Mouse (Mus musculus): Measurements from ENCODE around the gene Tmem56. TPM values are rescaled to one million over a fixed set of nuclear protein-coding genes. Genes with fewer than 3 reads are reported as not detected.

Gene Tmem56
- 0.65 and 0.91 TPM in 2 replicates for polyA plus RNA-seq (2014; fragmentation: Nextera tagmentation; extraction: Ambion mirVana)

DNA sequence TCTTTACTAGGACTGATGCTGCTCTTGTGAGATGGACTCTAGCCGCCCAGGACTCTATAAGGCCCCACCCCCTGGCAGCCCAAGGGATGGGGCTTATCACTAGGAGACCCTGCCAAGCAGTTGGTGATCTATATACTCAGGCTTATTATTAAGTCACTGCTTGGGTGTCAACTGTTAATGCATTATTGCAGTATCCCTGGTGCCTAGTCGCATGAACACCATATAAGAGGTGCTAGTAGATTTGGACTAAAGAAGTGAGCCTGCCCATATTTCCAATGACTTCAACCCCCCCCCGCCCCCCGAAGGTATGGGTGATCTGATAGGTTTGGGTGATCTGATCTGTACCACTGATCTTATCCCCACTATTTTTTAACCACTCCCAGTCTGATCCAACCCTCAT is at the start of gene Tmem56:
Gene Tmem56 (minus strand): TSS at position 101 of the 400 bp plus-strand sequence.
- Histone ChIP-seq H3K36me3 (ENCODE audit: control insufficient read depth, insufficient read depth, low read length) (no peaks in the 10 kb centered on the region), H3K9me3 (ENCODE audit: control insufficient read depth, low read length) (no peaks in the 10 kb centered on the region), H3K9ac (ENCODE audit: low read length) (no peak within 1 kb of the TSS), H3K27ac (ENCODE audit: low read depth) (no peak within 1 kb of the TSS), H3K27me3 (replicated peaks; ENCODE audit: control insufficient read depth, insufficient read depth, low read length) (no peaks in the 10 kb centered on the region), H3K4me1 (replicated peaks; ENCODE audit: control insufficient read depth, insufficient read depth, low read length) (no peaks in the 10 kb centered on the region), H3K4me3 (ENCODE audit: low read depth, low read length) (no peak within 1 kb of the TSS), H3K4me2 (ENCODE audit: low read length) (no peak within 1 kb of the TSS)
- WGBS: 91% methylated on average over 4 of the region's 4 CpGs
- ATAC-seq (replicated peaks; ENCODE audit: low FRiP score, low TSS enrichment, low read depth): no peak
- no peak for DNase-seq (ENCODE audit: low spot score)

DNA sequence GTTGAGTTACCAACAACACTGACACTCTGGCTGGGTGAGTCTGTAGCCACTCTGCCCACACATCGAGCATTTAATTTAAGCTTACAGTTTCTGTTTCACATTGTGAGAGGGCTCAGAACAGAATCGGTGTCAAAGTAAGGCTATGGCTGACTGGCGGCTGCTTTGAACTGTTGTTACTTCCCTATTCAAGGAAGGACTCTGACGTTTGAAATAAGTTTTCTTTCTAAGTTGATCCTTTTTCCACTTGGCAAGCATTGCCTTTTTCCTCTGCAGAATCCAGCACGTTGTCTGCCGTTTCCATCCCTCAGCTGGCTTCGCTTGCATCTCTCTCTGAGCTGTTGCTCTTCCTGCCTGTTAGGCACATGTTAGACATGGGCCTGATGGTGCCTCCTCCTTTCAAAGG is 47.3 kb upstream of the Tmem56 start:
- Histone ChIP-seq H3K4me3 (ENCODE audit: low read depth, low read length) (no peak overlapping the region), H3K9me3 (ENCODE audit: control insufficient read depth, low read length) (no peaks in the 10 kb centered on the region), H3K9ac (ENCODE audit: low read length) (no peak overlapping the region), H3K27ac (ENCODE audit: low read depth) (no peak overlapping the region), H3K4me1 (replicated peaks; ENCODE audit: control insufficient read depth, insufficient read depth, low read length) (no peaks in the 10 kb centered on the region), H3K27me3 (replicated peaks; ENCODE audit: control insufficient read depth, insufficient read depth, low read length) (no peaks in the 10 kb centered on the region), H3K36me3 (ENCODE audit: control insufficient read depth, insufficient read depth, low read length) (peaks cover 5% of the 10 kb centered on the region; the same call in 1 of the 2 replicates), H3K4me2 (ENCODE audit: low read length) (no peak overlapping the region)
- ATAC-seq (replicated peaks; ENCODE audit: low FRiP score, low TSS enrichment, low read depth) (no peak), DNase-seq (ENCODE audit: low spot score) (no peak)
- 64% methylated on average over 7 of the region's 7 CpGs for WGBS

GRCm38 (mm10) chr3:121329647-121330046 is 46.7 kb upstream of the Tmem56 start:
- no peak for DNase-seq (ENCODE audit: low spot score)
- H3K4me2 ChIP-seq (ENCODE audit: low read length): no peak overlapping the region

DNA sequence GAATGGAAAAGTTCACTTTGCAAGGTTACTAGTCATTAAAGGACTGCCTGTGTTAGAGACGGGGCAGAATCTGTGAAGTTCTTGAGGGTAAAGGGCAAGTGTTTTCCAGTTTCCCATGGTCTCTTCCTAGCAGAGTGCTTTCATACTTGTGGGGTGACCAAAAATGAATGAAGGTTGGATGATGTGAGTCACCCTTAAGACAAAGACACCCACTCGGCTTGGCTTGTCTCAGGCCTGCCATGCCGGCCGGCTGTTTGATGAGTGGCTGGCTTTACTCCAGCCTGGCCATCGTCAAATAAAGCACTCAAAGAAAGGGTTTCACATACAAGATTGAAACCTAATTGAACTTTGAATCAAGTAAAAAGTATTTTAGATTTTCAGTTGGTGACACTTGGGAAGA is 44.5 kb upstream of the Tmem56 start:
- DNase-seq (ENCODE audit: low spot score) (no peak), ATAC-seq (replicated peaks; ENCODE audit: low FRiP score, low TSS enrichment, low read depth) (no peak)
- Histone ChIP-seq H3K27ac (ENCODE audit: low read depth) (no peak overlapping the region), H3K9me3 (ENCODE audit: control insufficient read depth, low read length) (0 out of 2 replicates have a peak, but pooled peaks cover 4% of the 10 kb centered on the region), H3K9ac (ENCODE audit: low read length) (no peak overlapping the region), H3K4me2 (ENCODE audit: low read length) (no peak overlapping the region), H3K4me1 (replicated peaks; ENCODE audit: control insufficient read depth, insufficient read depth, low read length) (no peaks in the 10 kb centered on the region), H3K27me3 (replicated peaks; ENCODE audit: control insufficient read depth, insufficient read depth, low read length) (no peaks in the 10 kb centered on the region), H3K36me3 (ENCODE audit: control insufficient read depth, insufficient read depth, low read length) (peaks cover 10% of the 10 kb centered on the region; the same call in 1 of the 2 replicates), H3K4me3 (ENCODE audit: low read depth, low read length) (no peak overlapping the region)
- 81% methylated on average over 5 of the region's 5 CpGs for WGBS

More at GRCm38 (mm10) chr3:121329647-121330046, 46.7 kb upstream of the Tmem56 start:
- Histone ChIP-seq H3K9ac (ENCODE audit: low read length) (no peak overlapping the region), H3K4me1 (replicated peaks; ENCODE audit: control insufficient read depth, insufficient read depth, low read length) (no peaks in the 10 kb centered on the region), H3K4me3 (ENCODE audit: low read depth, low read length) (no peak overlapping the region), H3K27ac (ENCODE audit: low read depth) (peak overlapping the region; percentile 12), H3K27me3 (replicated peaks; ENCODE audit: control insufficient read depth, insufficient read depth, low read length) (no peaks in the 10 kb centered on the region), H3K9me3 (ENCODE audit: control insufficient read depth, low read length) (no peaks in the 10 kb centered on the region), H3K36me3 (ENCODE audit: control insufficient read depth, insufficient read depth, low read length) (peaks cover 5% of the 10 kb centered on the region; the same call in 1 of the 2 replicates)
- 56% methylated on average over 10 of the region's 10 CpGs for WGBS
- no peak for ATAC-seq (replicated peaks; ENCODE audit: low FRiP score, low TSS enrichment, low read depth)

DNA sequence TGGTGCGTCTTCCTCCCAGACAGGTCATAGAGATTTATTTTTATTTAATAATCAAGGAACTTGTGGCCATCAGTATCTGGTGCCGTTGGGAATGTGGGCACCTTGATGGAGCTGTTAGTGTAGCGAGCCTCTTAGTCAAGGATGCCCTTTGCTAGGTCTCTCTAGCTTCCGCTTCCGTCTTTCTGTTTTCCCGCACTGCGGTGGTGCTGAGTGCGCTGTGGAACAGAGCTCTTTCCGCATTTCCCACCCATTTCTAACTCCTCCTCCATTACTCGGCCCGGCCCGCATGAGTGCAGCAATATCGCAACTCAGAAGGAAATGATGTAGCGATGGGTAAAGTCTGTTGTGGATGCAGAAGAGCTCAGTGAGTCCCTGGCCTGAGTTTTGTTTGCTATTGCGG is 40.5 kb upstream of the Tmem56 start:
- H3K4me3 ChIP-seq (ENCODE audit: low read depth, low read length): no peak overlapping the region
- H3K27me3 ChIP-seq (replicated peaks; ENCODE audit: control insufficient read depth, insufficient read depth, low read length): no peaks in the 10 kb centered on the region
- H3K27ac ChIP-seq (ENCODE audit: low read depth): no peak overlapping the region
- H3K4me1 ChIP-seq (replicated peaks; ENCODE audit: control insufficient read depth, insufficient read depth, low read length): no peaks in the 10 kb centered on the region
- 96% methylated on average over 15 of the region's 15 CpGs for WGBS
- ATAC-seq (replicated peaks; ENCODE audit: low FRiP score, low TSS enrichment, low read depth) (no peak), DNase-seq (ENCODE audit: low spot score) (no peak)
- peaks cover 10% of the 10 kb centered on the region; the same call in 1 of the 2 replicates for H3K36me3 ChIP-seq (ENCODE audit: control insufficient read depth, insufficient read depth, low read length)
- no peak overlapping the region for H3K4me2 ChIP-seq (ENCODE audit: low read length)
- H3K9ac ChIP-seq (ENCODE audit: low read length): no peak overlapping the region
- H3K9me3 ChIP-seq (ENCODE audit: control insufficient read depth, low read length): 0 out of 2 replicates have a peak, but pooled peaks cover 4% of the 10 kb centered on the region

- no peaks in the 10 kb centered on the region for H3K4me1 ChIP-seq (replicated peaks; ENCODE audit: control insufficient read depth, insufficient read depth, low read length)
- H3K9ac ChIP-seq (ENCODE audit: low read length): no peak overlapping the region
- DNase-seq (ENCODE audit: low spot score) (no peak), ATAC-seq (replicated peaks; ENCODE audit: low FRiP score, low TSS enrichment, low read depth) (no peak)
- no peaks in the 10 kb centered on the region for H3K27me3 ChIP-seq (replicated peaks; ENCODE audit: control insufficient read depth, insufficient read depth, low read length)
- 87% methylated on average over 1 of the region's 1 CpGs for WGBS
- H3K4me3 ChIP-seq (ENCODE audit: low read depth, low read length): no peak overlapping the region
- H3K36me3 ChIP-seq (ENCODE audit: control insufficient read depth, insufficient read depth, low read length): 0 out of 2 replicates have a peak, but pooled peaks cover 8% of the 10 kb centered on the region
- H3K4me2 ChIP-seq (ENCODE audit: low read length): no peak overlapping the region
- H3K9me3 ChIP-seq (ENCODE audit: control insufficient read depth, low read length): peaks cover 7% of the 10 kb centered on the region; the same call in 1 of the 2 replicates
- no peak overlapping the region for H3K27ac ChIP-seq (ENCODE audit: low read depth)
Measured at GRCm38 (mm10) chr3:121320896-121321295, 38.0 kb upstream of the Tmem56 start.

- Histone ChIP-seq H3K4me1 (replicated peaks; ENCODE audit: control insufficient read depth, insufficient read depth, low read length) (no peaks in the 10 kb centered on the region), H3K4me3 (ENCODE audit: low read depth, low read length) (no peak overlapping the region), H3K9ac (ENCODE audit: low read length) (no peak overlapping the region), H3K36me3 (ENCODE audit: control insufficient read depth, insufficient read depth, low read length) (0 out of 2 replicates have a peak, but pooled peaks cover 8% of the 10 kb centered on the region), H3K27me3 (replicated peaks; ENCODE audit: control insufficient read depth, insufficient read depth, low read length) (no peaks in the 10 kb centered on the region), H3K9me3 (ENCODE audit: control insufficient read depth, low read length) (peaks cover 9% of the 10 kb centered on the region; the same call in 1 of the 2 replicates), H3K4me2 (ENCODE audit: low read length) (no peak overlapping the region), H3K27ac (ENCODE audit: low read depth) (no peak overlapping the region)
- DNase-seq (ENCODE audit: low spot score): no peak
- no peak for ATAC-seq (replicated peaks; ENCODE audit: low FRiP score, low TSS enrichment, low read depth)
- 91% methylated on average over 6 of the region's 6 CpGs for WGBS
Measured at GRCm38 (mm10) chr3:121319906-121320305, 37.0 kb upstream of the Tmem56 start.

GRCm38 (mm10) chr3:121315498-121315897 is 32.6 kb upstream of the Tmem56 start:
- no peak overlapping the region for H3K4me3 ChIP-seq (ENCODE audit: low read depth, low read length)
- no peak overlapping the region for H3K27ac ChIP-seq (ENCODE audit: low read depth)
- peaks cover 15% of the 10 kb centered on the region; the same call in 1 of the 2 replicates for H3K4me1 ChIP-seq (replicated peaks; ENCODE audit: control insufficient read depth, insufficient read depth, low read length)
- no peak for ATAC-seq (replicated peaks; ENCODE audit: low FRiP score, low TSS enrichment, low read depth)
- no peak overlapping the region for H3K9ac ChIP-seq (ENCODE audit: low read length)
- H3K9me3 ChIP-seq (ENCODE audit: control insufficient read depth, low read length): peaks cover 6% of the 10 kb centered on the region; the same call in 1 of the 2 replicates
- no peak overlapping the region for H3K4me2 ChIP-seq (ENCODE audit: low read length)
- no peaks in the 10 kb centered on the region for H3K36me3 ChIP-seq (ENCODE audit: control insufficient read depth, insufficient read depth, low read length)
- WGBS: 93% methylated on average over 7 of the region's 7 CpGs
- no peak for DNase-seq (ENCODE audit: low spot score)
- H3K27me3 ChIP-seq (replicated peaks; ENCODE audit: control insufficient read depth, insufficient read depth, low read length): no peaks in the 10 kb centered on the region

DNA sequence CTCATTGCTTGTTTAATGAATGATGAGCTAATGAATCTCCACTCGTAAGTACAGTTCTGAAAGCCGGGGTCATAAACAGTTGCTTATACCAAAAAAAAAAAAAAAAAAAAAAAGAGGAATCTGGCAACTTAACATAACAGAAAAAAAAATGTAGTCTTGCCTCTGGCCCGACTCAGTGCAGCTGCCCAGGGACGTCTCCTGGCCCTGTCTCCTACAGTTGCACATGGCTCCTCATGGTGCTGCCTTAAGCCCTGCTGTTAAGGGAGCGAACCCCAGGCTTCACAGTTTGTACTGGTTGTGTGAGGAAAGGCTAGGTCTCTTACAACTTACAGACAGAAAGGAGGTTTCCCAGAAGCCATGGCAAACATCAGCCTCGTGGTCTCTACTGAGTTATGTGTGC is 31.3 kb upstream of the Tmem56 start:
- Histone ChIP-seq H3K27me3 (replicated peaks; ENCODE audit: control insufficient read depth, insufficient read depth, low read length) (no peaks in the 10 kb centered on the region), H3K4me2 (ENCODE audit: low read length) (no peak overlapping the region), H3K4me1 (replicated peaks; ENCODE audit: control insufficient read depth, insufficient read depth, low read length) (peaks cover 21% of the 10 kb centered on the region; the same call in 1 of the 2 replicates), H3K9me3 (ENCODE audit: control insufficient read depth, low read length) (peaks cover 6% of the 10 kb centered on the region; the same call in 1 of the 2 replicates), H3K4me3 (ENCODE audit: low read depth, low read length) (no peak overlapping the region), H3K27ac (ENCODE audit: low read depth) (no peak overlapping the region), H3K36me3 (ENCODE audit: control insufficient read depth, insufficient read depth, low read length) (no peaks in the 10 kb centered on the region), H3K9ac (ENCODE audit: low read length) (no peak overlapping the region)
- DNase-seq (ENCODE audit: low spot score): no peak
- 52% methylated on average over 6 of the region's 6 CpGs for WGBS
- ATAC-seq (replicated peaks; ENCODE audit: low FRiP score, low TSS enrichment, low read depth): no peak
